Mouse (Mus musculus): ENCODE results near the gene Frzb. TPM values are rescaled to one million over a fixed set of nuclear protein-coding genes. Genes with fewer than 3 reads are reported as not detected.

Frzb gene
- polyA plus RNA-seq, 1 experiment from 2014 or later: 4.9 TPM

DNA sequence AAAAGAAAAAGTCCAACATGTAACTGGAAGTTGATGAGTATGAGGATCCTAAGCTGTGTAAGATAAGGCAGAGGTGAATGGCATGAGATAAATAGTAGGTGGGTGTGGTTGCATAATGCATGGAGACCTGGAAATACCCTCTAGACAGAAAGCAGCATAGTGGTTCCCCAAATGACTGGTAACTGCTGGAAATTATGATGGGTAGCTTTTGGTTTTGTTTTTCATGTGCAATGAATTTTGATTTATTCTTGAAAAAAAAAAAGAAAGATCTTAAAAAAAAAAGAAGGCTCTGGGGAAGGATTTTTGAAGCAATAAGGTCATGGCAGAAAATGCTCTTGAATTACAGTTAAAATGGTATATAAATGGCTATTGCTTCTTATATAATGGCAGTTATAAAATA, 72.5 kb downstream of the Frzb start:
- ATAC-seq (replicated peaks): no peak
- H3K27ac ChIP-seq (replicated peaks): no peak overlapping the region
- H3K9me3 ChIP-seq: no peaks in the 10 kb centered on the region
- H3K36me3 ChIP-seq: no peaks in the 10 kb centered on the region
- H3K4me3 ChIP-seq: no peak overlapping the region
- no peak overlapping the region for H3K4me2 ChIP-seq (replicated peaks)
- no peaks in the 10 kb centered on the region for H3K4me1 ChIP-seq
- H3K9ac ChIP-seq (replicated peaks): no peak overlapping the region
- no peaks in the 10 kb centered on the region for H3K27me3 ChIP-seq

DNA sequence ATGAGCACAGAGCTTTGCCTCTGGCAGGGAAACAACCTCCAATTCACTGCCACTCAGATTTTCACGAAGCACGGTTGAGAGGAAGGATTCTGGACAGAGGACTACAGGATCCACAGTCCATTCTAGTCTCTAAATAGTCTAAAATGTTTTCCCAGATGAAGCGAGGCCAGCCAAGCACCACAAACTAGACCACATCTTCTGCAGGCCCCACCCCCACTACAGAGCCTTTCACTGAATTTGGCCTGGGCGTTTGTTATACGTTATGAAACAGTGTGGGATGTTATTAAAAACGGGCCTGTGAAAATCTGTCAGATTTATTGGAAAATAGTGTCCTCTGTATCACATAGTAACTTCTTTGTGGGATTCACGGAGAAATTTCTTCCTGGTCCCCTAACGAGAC, 76.0 kb downstream of the Frzb start:
- Histone ChIP-seq H3K9ac (replicated peaks) (no peak overlapping the region), H3K36me3 (no peaks in the 10 kb centered on the region), H3K4me3 (no peak overlapping the region), H3K9me3 (no peaks in the 10 kb centered on the region), H3K27ac (replicated peaks) (no peak overlapping the region), H3K27me3 (no peaks in the 10 kb centered on the region), H3K4me2 (replicated peaks) (no peak overlapping the region), H3K4me1 (no peaks in the 10 kb centered on the region)
- no peak for ATAC-seq (replicated peaks)
- WGBS: 77% methylated on average over 8 of the region's 8 CpGs

Other genes with a start within 250 kb of the Frzb start
- gene Prdx6b, start 155.2 kb downstream of the Frzb start, polyA plus RNA-seq (2015; fragmentation: Nextera tagmentation; extraction: Ambion mirVana): not detected in 2 replicates
- 53.8 TPM in 2 replicates for gene Dnajc10, start 132.2 kb downstream of the Frzb start, polyA plus RNA-seq (2015; fragmentation: Nextera tagmentation; extraction: Ambion mirVana)
- 97.6 and 104 TPM in 2 replicates for gene Nckap1, start 133.8 kb upstream of the Frzb start, polyA plus RNA-seq (2015; fragmentation: Nextera tagmentation; extraction: Ambion mirVana)
- gene Dusp19, start 169.4 kb upstream of the Frzb start, polyA plus RNA-seq (2015; fragmentation: Nextera tagmentation; extraction: Ambion mirVana): 16.5 and 18.7 TPM in 2 replicates
- gene Nup35, start 169.6 kb upstream of the Frzb start, polyA plus RNA-seq (2015; fragmentation: Nextera tagmentation; extraction: Ambion mirVana): 51.0 and 56.1 TPM in 2 replicates